Mouse (Mus musculus): Measurements from ENCODE around the gene Gm17655. TPM values are rescaled to one million over a fixed set of nuclear protein-coding genes. Genes with fewer than 3 reads are reported as not detected.
A peak's percentile ranks its signal among the peaks of the same experiment; 100 is the strongest.
"Not testable (repeated sequence)": the region's sequence is repeated elsewhere in the genome, so short reads cannot be mapped to it uniquely, and the experiment has no call there.

The Gm17655 gene
- total RNA-seq, 2 experiments from 2014 or later = 14.7 to 20.8 TPM

- DNase-seq = no peak
Measured at GRCm38 (mm10) chr5:110086161-110086866, 14.0 kb upstream of the Gm17655 start.

GRCm38 (mm10) chr5:110082961-110083360 is 10.6 kb upstream of the Gm17655 start:
- no peak for DNase-seq

GRCm38 (mm10) chr5:110057637-110058408 is 14.5 kb downstream of the Gm17655 start:
- peak; percentile 77 to 81 for DNase-seq

- DNase-seq = peak; percentile 34 to 44
Measured at GRCm38 (mm10) chr5:110023694-110024427, 48.5 kb downstream of the Gm17655 start.

GRCm38 (mm10) chr5:110023273-110023672 is 49.0 kb downstream of the Gm17655 start:
- no peak for DNase-seq

GRCm38 (mm10) chr5:110015775-110016174 is 56.5 kb downstream of the Gm17655 start:
- DNase-seq = not testable (repeated sequence)

Other genes with a start within 250 kb of the Gm17655 start
- 10 to 100 TPM; 38.8 to 42.3 TPM for gene Gm15446, start 149.1 kb downstream of the Gm17655 start, total RNA-seq (2021)
- 10 to 100 TPM; 62.9 to 63.6 TPM for gene Zfp932, start 76.0 kb downstream of the Gm17655 start, total RNA-seq (2021)
- gene Gm35315, start 21.9 kb upstream of the Gm17655 start, total RNA-seq (2021) = under 1 TPM in 1 of 2 experiments, not detected in 1; 0.27 TPM
- gene Plcxd1, start 27.5 kb upstream of the Gm17655 start, total RNA-seq (2021) = 1 to 10 TPM; 3.3 to 4.5 TPM
- gene Gtpbp6, start 35.7 kb upstream of the Gm17655 start, total RNA-seq (2021) = 10 to 100 TPM; 75.8 to 83.0 TPM
- 10 to 100 TPM; 16.0 to 18.3 TPM for gene Zfp605, start 37.6 kb upstream of the Gm17655 start, total RNA-seq (2021)
- 10 to 100 TPM; 45.8 to 59.9 TPM for gene Chfr, start 63.3 kb upstream of the Gm17655 start, total RNA-seq (2021)
- 10 to 100 TPM; 45.5 to 51.6 TPM for gene Golga3, start 104.2 kb upstream of the Gm17655 start, total RNA-seq (2021)
- 10 to 100 TPM; 38.6 to 48.2 TPM for gene Ankle2, start 158.5 kb upstream of the Gm17655 start, total RNA-seq (2021)
- 10 to 100 TPM; 57.4 to 62.8 TPM for gene Pgam5, start 197.4 kb upstream of the Gm17655 start, total RNA-seq (2021)
- gene Pxmp2, start 213.7 kb upstream of the Gm17655 start, total RNA-seq (2021) = 1 to 10 TPM; 8.5 to 9.4 TPM
- gene Pole, start 213.8 kb upstream of the Gm17655 start, total RNA-seq (2021) = 1 to 10 TPM; 1.2 to 2.1 TPM